Mouse (Mus musculus) small intestine, adult 2 months (tissue): Measurements from ENCODE around the gene Prr23a1. TPM values are rescaled to one million over a fixed set of nuclear protein-coding genes. Genes with fewer than 3 reads are reported as not detected.

Experiments used
- H3K27ac ChIP-seq: fragments of 200-500 bp; 2 replicates; pipeline ENCODE4 v1.5.1; 2012; ENCODE audit warnings: low read depth, low read length, control low read depth, inconsistent platforms; ENCODE audit not compliant: insufficient read depth
- H3K27me3 ChIP-seq: fragments of 200-500 bp; 2 replicates; pipeline ENCODE4 v1.6.1; 2012; ENCODE audit warnings: mild to moderate bottlenecking, moderate library complexity, low read length, inconsistent platforms; ENCODE audit not compliant: control insufficient read depth, insufficient read depth
- H3K36me3 ChIP-seq: fragments of 200-500 bp; 2 replicates; pipeline ENCODE4 v1.6.1; 2012; ENCODE audit warnings: mild to moderate bottlenecking, low read length, control low read depth, inconsistent platforms; ENCODE audit not compliant: control insufficient read depth, insufficient read depth
- H3K4me1 ChIP-seq: fragments of 200-500 bp; 2 replicates; pipeline ENCODE4 v1.6.1; 2012; ENCODE audit warnings: low read length, inconsistent platforms, mixed read lengths; ENCODE audit not compliant: control insufficient read depth, insufficient read depth, insufficient read length
- H3K4me3 ChIP-seq: fragments of 200-500 bp; 2 replicates; pipeline ENCODE4 v1.5.1; 2012; ENCODE audit warnings: low read depth, mild to moderate bottlenecking, control low read depth, inconsistent platforms, low read length, moderate library complexity
- CTCF ChIP-seq: fragments of 200-500 bp; IDR thresholded peaks from 2 replicates; pipeline ENCODE4 v1.5.1; 2012; ENCODE audit warnings: low read depth, mild to moderate bottlenecking, control low read depth, inconsistent platforms, low read length, moderate library complexity, mixed read lengths; ENCODE audit not compliant: insufficient replicate concordance, insufficient read length; ENCODE audit errors: extremely low read depth
- POLR2A ChIP-seq: fragments of 200-500 bp; IDR thresholded peaks from 2 replicates; pipeline ENCODE4 v1.6.1; 2012; ENCODE audit warnings: low read depth, mild to moderate bottlenecking, control low read depth, inconsistent platforms, low read length, moderate library complexity
- WGBS: fragments of 180-500 bp; shearing (Covaris S2); methylation state at CpG from one replicate; pipeline ENCODE4 v1.1.7; 2018; 5-methylcytosine and 5-hydroxymethylcytosine counted together
- polyA plus RNA-seq: library from polyadenylated mRNA; depleted of rRNA; stranded (reverse); fragments of >200 nt; gene quantifications from 2 replicates; pipeline ENCODE4 v1.2.3, GENCODE M21; 2012

Gene Prr23a1
- polyA plus RNA-seq, 1 experiment, result not detected

DNA sequence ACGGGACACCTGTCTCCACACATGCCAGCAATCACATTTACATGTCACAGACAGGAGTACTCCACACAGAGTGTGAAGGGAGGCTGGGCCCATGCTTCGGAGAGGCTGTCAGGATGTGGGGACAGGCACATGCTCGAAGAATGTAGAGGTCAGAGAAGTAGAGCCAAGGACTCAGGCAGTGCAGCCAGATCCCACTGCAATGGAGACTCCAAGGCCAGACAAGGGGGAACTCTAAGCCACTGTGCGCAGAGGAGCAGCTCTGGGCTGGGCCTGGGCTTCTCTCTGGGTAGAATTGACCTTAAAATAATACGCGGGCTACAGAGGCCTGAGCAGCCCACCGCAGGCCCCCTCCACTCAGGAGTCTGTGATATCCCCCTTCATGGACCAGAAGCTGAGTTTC, 24.7 kb upstream of the Prr23a1 start:
- 84% methylated on average over 7 of the region's 7 CpGs for WGBS
- Histone ChIP-seq H3K27me3 (no peaks in the 10 kb centered on the region), H3K4me1 (no peaks in the 10 kb centered on the region), H3K27ac (no peak overlapping the region), H3K4me3 (no peak overlapping the region), H3K36me3 (no peaks in the 10 kb centered on the region)
- no peak for TF ChIP-seq CTCF
- no peak for TF ChIP-seq POLR2A

DNA sequence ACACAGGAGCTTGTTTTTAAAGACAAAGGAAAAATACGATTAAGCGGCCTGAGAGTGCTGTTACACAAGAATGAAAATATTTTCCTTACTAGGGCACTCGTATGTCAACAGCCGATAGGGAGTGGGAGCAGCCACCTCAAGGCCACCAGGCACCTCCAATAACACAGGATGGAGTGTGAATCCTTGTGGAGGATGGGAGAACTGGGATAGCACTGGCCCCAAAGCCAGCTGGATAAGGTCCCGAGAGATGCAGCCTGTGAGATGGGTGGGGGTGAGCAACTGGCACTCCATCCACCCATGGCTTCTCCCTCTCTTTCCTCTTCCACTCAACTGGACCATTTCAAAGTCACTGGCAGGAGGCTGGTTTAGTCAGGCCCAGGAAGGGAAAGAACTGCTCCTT, 23.3 kb upstream of the Prr23a1 start:
- H3K27me3 ChIP-seq, result no peaks in the 10 kb centered on the region
- no peak overlapping the region for H3K27ac ChIP-seq
- no peak overlapping the region for H3K4me3 ChIP-seq
- 75% methylated on average over 5 of the region's 5 CpGs for WGBS
- TF ChIP-seq POLR2A (no peak), CTCF (no peak)
- no peaks in the 10 kb centered on the region for H3K36me3 ChIP-seq
- no peaks in the 10 kb centered on the region for H3K4me1 ChIP-seq

DNA sequence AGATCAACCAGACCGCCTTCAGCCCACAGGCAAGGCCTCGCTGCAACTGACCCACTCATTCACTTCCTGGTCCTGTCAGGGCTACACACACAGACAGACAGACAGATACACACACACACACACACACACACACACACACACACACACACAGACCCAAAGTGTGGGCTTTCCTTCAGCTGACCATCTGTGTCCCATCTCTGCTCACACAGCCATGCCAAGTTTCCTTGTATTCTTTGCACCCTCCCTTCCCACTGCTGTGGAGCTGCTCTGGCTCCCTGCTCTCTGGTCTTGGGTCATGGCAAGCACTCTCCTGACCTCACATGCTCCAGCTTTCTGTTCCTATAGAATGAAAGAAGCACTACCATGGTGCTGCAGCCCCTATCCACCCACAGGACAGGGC, 22.8 kb upstream of the Prr23a1 start:
- Histone ChIP-seq H3K4me3 (no peak overlapping the region), H3K36me3 (no peaks in the 10 kb centered on the region), H3K27me3 (no peaks in the 10 kb centered on the region), H3K4me1 (no peaks in the 10 kb centered on the region), H3K27ac (no peak overlapping the region)
- 63% methylated on average over 2 of the region's 2 CpGs for WGBS
- TF ChIP-seq CTCF, result no peak
- no peak for TF ChIP-seq POLR2A

DNA sequence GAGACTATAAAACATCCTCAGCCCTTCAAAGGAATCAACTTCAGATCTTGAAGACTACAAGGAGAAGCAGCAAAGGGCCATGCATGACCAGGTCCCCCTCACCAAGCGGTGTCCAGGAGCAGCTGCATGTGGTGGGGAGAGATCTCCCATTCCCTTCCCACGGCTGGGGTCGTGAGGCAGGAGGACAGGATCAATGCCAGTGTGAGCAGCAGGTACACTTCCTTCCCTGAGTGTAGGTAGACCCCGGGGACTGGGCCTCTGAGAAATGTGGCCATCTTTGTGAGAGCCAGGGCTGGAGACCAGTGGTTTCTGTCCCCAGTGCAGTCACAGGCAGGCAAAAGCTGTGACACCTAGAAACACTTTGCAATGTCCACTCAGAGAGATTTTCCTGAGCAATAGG, 21.8 kb upstream of the Prr23a1 start:
- Histone ChIP-seq H3K4me1 (no peaks in the 10 kb centered on the region), H3K27me3 (no peaks in the 10 kb centered on the region), H3K27ac (no peak overlapping the region), H3K36me3 (no peaks in the 10 kb centered on the region), H3K4me3 (no peak overlapping the region)
- TF ChIP-seq CTCF (no peak), POLR2A (no peak)
- 82% methylated on average over 4 of the region's 4 CpGs for WGBS

DNA sequence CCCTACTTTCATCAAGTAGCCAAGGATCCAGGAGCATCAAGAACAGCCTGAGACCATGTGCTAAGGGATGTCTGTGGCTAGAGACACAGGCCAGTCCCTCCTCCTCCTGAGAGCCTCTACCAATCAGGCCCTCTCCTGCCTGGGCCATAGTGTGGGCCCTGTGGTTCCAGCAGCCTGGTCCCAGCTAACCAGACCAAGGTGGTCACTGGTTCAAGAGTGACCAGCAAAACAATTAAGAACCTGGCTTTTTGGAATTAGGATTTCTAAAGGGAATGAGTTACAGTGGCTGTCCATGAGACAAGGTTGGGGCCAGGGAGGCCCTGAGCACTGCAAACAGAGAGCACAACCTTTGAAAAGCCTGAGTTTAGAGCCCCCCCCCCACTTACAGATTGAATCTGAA, 21.2 kb upstream of the Prr23a1 start:
- Histone ChIP-seq H3K4me1 (no peaks in the 10 kb centered on the region), H3K4me3 (no peak overlapping the region), H3K27ac (no peak overlapping the region), H3K36me3 (no peaks in the 10 kb centered on the region), H3K27me3 (no peaks in the 10 kb centered on the region)
- TF ChIP-seq POLR2A (no peak), CTCF (no peak)

DNA sequence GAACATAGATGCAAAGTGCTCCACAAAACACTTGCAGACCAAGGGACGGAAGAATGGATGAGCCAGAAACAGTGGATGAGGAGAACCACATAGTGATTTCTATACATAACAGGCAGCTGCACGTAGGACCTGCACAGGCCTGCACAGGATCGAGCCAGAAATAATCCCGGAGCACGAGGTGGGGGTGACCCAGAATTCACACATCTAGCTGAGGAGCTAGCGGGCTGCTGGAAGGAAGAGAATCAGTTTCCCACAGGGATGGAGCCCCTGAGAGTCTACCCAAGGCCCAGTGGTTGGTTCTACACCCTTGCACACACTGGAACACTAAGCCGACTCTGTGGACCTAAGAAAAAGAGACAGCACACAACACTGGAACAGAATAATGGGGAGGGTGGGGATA, 18.5 kb upstream of the Prr23a1 start:
- WGBS, result 85% methylated on average over 7 of the region's 7 CpGs

DNA sequence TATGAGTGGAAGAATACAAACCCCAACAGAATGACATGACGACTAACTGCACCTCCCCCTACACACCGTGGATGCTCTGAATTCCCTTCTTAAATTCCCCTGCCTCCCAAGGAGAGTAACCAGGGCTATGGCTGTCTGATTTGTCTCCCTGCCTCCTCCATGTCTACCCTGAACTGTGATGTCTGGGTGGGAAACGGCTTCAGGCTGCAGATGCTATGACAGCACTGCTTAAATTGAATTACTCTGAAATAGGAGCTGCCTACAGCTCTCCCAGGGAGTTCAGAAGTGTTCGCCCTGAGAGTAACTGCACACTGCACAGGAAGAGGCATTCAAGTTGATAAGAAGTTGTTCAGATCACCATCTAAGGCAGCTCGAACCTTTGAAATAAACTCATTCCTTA, 12.8 kb upstream of the Prr23a1 start:
- no peaks in the 10 kb centered on the region for H3K27me3 ChIP-seq
- H3K4me3 ChIP-seq, result no peak overlapping the region
- H3K27ac ChIP-seq, result no peak overlapping the region
- H3K36me3 ChIP-seq, result no peaks in the 10 kb centered on the region
- no peak for TF ChIP-seq POLR2A
- no peak for TF ChIP-seq CTCF
- no peaks in the 10 kb centered on the region for H3K4me1 ChIP-seq
- WGBS, result 57% methylated on average over 5 of the region's 5 CpGs

More for the DNA sequence above, 18.5 kb upstream of the Prr23a1 start:
- H3K4me3 ChIP-seq, result no peak overlapping the region
- no peak overlapping the region for H3K27ac ChIP-seq
- H3K27me3 ChIP-seq, result no peaks in the 10 kb centered on the region
- H3K4me1 ChIP-seq, result no peaks in the 10 kb centered on the region
- TF ChIP-seq CTCF, result no peak
- no peak for TF ChIP-seq POLR2A
- no peaks in the 10 kb centered on the region for H3K36me3 ChIP-seq

DNA sequence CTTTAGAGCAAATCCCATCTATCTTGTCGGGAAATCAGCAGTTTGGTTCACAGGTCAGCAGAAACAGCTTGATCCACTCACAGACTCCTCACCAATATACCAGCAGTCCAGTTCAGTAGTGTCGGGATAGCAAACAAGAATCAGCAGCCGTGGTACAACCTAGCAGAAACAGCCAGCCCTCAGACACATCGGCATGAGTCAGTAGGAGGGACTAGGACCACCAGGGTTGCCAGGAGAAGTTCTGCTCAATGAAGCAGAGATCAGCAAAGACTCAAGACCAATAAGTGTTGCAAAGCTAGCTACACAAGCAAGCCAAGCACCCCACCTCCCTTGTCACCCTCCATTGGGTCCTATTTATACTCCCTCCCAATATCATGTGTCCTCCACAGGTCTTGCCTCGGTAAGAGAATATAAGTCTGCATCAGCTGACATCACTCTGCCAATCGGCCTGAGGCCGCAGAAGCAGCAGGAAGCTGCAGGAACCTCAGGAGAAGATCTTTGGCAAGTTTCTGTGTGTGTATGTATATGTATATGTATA, 4.7 kb upstream of the Prr23a1 start:
- 80% methylated on average over 7 of the region's 7 CpGs for WGBS
- Histone ChIP-seq H3K27ac (no peak overlapping the region), H3K4me3 (no peak overlapping the region), H3K4me1 (no peaks in the 10 kb centered on the region), H3K36me3 (no peaks in the 10 kb centered on the region), H3K27me3 (no peaks in the 10 kb centered on the region; the same call in 1 of the 2 replicates)
- TF ChIP-seq CTCF (no peak), POLR2A (no peak)
